Mouse (Mus musculus) hindbrain, embryonic 13.5 days (tissue): ENCODE measurements around the gene Utf1. TPM values are rescaled to one million over a fixed set of nuclear protein-coding genes. Genes with fewer than 3 reads are reported as not detected.
A peak's percentile ranks its signal among the peaks of the same experiment; 100 is the strongest.

ENCODE experiments used
- ATAC-seq: fragments of 200-750 bp; cut with Nextera tagmentation; 2 replicates; pipeline ENCODE4 v1.8.0; 2017; ENCODE audit warnings: moderate TSS enrichment; ENCODE audit not compliant: low FRiP score
- H3K27ac ChIP-seq: fragments of 300-500 bp; sonication (generic); 2 replicates; pipeline ENCODE4 v1.5.1; 2015; ENCODE audit warnings: inconsistent platforms, mild to moderate bottlenecking, moderate library complexity
- H3K27me3 ChIP-seq: fragments of 300-500 bp; sonication (generic); 2 replicates; pipeline ENCODE4 v1.6.1; 2015; ENCODE audit warnings: mild to moderate bottlenecking, inconsistent platforms
- H3K36me3 ChIP-seq: fragments of 300-500 bp; sonication (generic); 2 replicates; pipeline ENCODE4 v1.6.1; 2015; ENCODE audit warnings: mild to moderate bottlenecking, inconsistent platforms
- H3K4me1 ChIP-seq: fragments of 300-500 bp; sonication (generic); replicated peaks from 2 replicates; pipeline ENCODE4 v1.6.1; 2015; ENCODE audit warnings: inconsistent platforms
- H3K4me2 ChIP-seq: fragments of 300-500 bp; sonication (generic); 2 replicates; pipeline ENCODE4 v1.6.1; 2015; ENCODE audit warnings: inconsistent platforms, mild to moderate bottlenecking, moderate library complexity
- H3K4me3 ChIP-seq: fragments of 300-500 bp; sonication (generic); 2 replicates; pipeline ENCODE4 v1.5.1; 2015; ENCODE audit warnings: mild to moderate bottlenecking, inconsistent platforms
- H3K9ac ChIP-seq: fragments of 300-500 bp; sonication (generic); 2 replicates; pipeline ENCODE4 v1.6.1; 2015; ENCODE audit warnings: mild to moderate bottlenecking, inconsistent platforms
- H3K9me3 ChIP-seq: fragments of 300-500 bp; sonication (generic); 2 replicates; pipeline ENCODE4 v1.6.1; 2016; ENCODE audit warnings: inconsistent platforms
- WGBS: fragments of 180-500 bp; shearing (Covaris S2); methylation state at CpG from one replicate; pipeline ENCODE4 v1.1.7; 2015; 5-methylcytosine and 5-hydroxymethylcytosine counted together
- polyA plus RNA-seq: library from polyadenylated mRNA; unstranded; fragments of >200 nt; fragmentation: Nextera tagmentation; extraction: Ambion mirVana; gene quantifications from 2 replicates; pipeline ENCODE4 v1.2.1, GENCODE M21; 2015

Gene Utf1
- polyA plus RNA-seq, 1 experiment from 2014 or later = not detected

DNA sequence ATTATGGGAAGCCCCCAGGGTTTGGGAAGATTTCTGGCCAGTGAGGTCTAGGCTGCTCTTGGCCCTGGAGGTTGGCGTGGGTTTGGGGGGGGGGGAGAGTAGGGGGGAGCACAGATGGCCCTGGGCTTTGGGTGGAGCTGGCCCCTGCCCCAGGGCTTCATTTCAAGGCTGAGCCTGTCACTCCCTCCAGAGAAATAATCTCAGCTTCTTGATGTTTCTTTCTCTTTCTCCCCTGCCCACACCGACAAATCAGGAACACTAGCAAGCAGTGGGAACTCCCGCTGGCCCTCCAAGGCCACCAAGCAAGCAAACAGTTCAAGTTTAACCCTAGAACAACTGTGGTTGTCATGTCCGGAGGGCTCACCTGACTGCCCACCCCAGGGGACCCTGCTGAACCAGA lies 20.2 kb downstream of the Utf1 start:
- no peak overlapping the region for H3K27ac ChIP-seq
- H3K4me1 ChIP-seq = no peaks in the 10 kb centered on the region
- no peaks in the 10 kb centered on the region for H3K36me3 ChIP-seq
- no peak overlapping the region for H3K4me2 ChIP-seq
- WGBS = 62% methylated on average over 4 of the region's 4 CpGs
- no peaks in the 10 kb centered on the region for H3K9me3 ChIP-seq
- no peak overlapping the region for H3K9ac ChIP-seq
- H3K27me3 ChIP-seq = 0 out of 2 replicates have a peak, but pooled peaks cover 1% of the 10 kb centered on the region
- no peak overlapping the region for H3K4me3 ChIP-seq
- no peak for ATAC-seq

DNA sequence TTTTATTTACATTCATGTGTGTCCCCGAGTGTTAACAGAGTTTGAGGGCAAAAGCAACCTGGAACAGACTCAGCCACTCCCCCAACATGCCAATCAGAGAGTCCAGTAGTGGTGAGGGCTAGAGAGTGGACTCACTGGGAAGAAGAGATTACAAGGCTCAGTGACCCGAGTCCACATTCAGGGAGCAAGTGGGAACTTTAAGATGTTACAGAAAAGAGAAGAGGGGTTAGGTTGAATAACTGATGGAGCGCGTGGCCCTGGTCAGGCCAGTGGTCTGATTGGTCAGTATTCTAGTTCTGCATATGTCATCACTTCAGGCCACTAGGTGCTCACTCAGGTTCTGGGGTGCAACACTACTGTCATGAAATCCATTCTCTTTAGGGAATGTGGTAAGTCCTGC lies 23.6 kb downstream of the Utf1 start:
- H3K36me3 ChIP-seq = no peaks in the 10 kb centered on the region
- no peaks in the 10 kb centered on the region for H3K27me3 ChIP-seq
- no peak overlapping the region for H3K9ac ChIP-seq
- ATAC-seq = no peak
- H3K27ac ChIP-seq = no peak overlapping the region
- 12% methylated on average over 4 of the region's 4 CpGs for WGBS
- H3K4me3 ChIP-seq = no peak overlapping the region
- no peaks in the 10 kb centered on the region for H3K4me1 ChIP-seq
- no peak overlapping the region for H3K4me2 ChIP-seq
- no peaks in the 10 kb centered on the region for H3K9me3 ChIP-seq

- 45% methylated on average over 5 of the region's 5 CpGs for WGBS
- H3K9ac ChIP-seq = no peak overlapping the region
- H3K4me3 ChIP-seq = no peak overlapping the region
These were observed 24.8 kb downstream of the Utf1 start for GRCm38 (mm10) chr7:139968428-139968827.

GRCm38 (mm10) chr7:139969348-139970130 lies 25.9 kb downstream of the Utf1 start:
- no peaks in the 10 kb centered on the region for H3K4me1 ChIP-seq
- H3K4me3 ChIP-seq = no peak overlapping the region
- H3K4me2 ChIP-seq = no peak overlapping the region
- ATAC-seq = no peak
- no peaks in the 10 kb centered on the region for H3K9me3 ChIP-seq
- H3K27me3 ChIP-seq = no peaks in the 10 kb centered on the region
- H3K9ac ChIP-seq = no peak overlapping the region
- no peaks in the 10 kb centered on the region for H3K36me3 ChIP-seq
- H3K27ac ChIP-seq = no peak overlapping the region
- WGBS = 35% methylated on average over 10 of the region's 10 CpGs

More at GRCm38 (mm10) chr7:139968428-139968827, 24.8 kb downstream of the Utf1 start:
- Histone ChIP-seq H3K27ac (no peak overlapping the region), H3K36me3 (no peaks in the 10 kb centered on the region), H3K4me2 (no peak overlapping the region), H3K4me1 (no peaks in the 10 kb centered on the region), H3K9me3 (no peaks in the 10 kb centered on the region), H3K27me3 (no peaks in the 10 kb centered on the region)
- no peak for ATAC-seq

GRCm38 (mm10) chr7:139970216-139970919 lies 26.8 kb downstream of the Utf1 start:
- no peak overlapping the region for H3K27ac ChIP-seq
- H3K4me2 ChIP-seq = no peak overlapping the region
- no peak overlapping the region for H3K4me3 ChIP-seq
- H3K9me3 ChIP-seq = no peaks in the 10 kb centered on the region
- no peak overlapping the region for H3K9ac ChIP-seq
- no peaks in the 10 kb centered on the region for H3K36me3 ChIP-seq
- no peaks in the 10 kb centered on the region for H3K27me3 ChIP-seq
- no peaks in the 10 kb centered on the region for H3K4me1 ChIP-seq
- no peak for ATAC-seq
- WGBS = 82% methylated on average over 10 of the region's 10 CpGs

- ATAC-seq = no peak
- Histone ChIP-seq H3K4me2 (no peak overlapping the region), H3K9me3 (no peaks in the 10 kb centered on the region), H3K27me3 (no peaks in the 10 kb centered on the region), H3K36me3 (no peaks in the 10 kb centered on the region), H3K4me1 (no peaks in the 10 kb centered on the region), H3K4me3 (no peak overlapping the region), H3K9ac (no peak overlapping the region), H3K27ac (no peak overlapping the region)
- 87% methylated on average over 5 of the region's 5 CpGs for WGBS
These were observed 27.4 kb downstream of the Utf1 start for GRCm38 (mm10) chr7:139970979-139971378.

DNA sequence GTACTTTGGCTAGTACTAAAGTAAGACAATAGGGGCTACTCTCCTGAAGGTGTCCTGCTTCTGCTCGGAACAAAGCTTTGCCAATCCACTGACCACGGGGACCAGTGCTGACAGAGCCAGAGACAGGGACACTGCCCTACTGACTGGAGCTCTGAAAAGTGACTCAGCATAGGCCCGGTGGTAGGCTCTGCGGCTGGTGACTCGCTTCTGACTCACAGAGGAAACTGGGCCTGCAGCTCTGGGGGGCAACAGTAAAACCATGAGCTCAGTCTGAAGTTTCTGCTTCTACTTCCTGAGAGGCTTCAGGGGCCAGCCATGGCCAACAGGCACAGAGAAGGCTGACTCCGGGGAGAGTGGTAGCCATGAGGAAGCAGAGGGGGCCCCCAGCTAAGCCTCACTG lies 27.8 kb downstream of the Utf1 start:
- Histone ChIP-seq H3K4me1 (no peaks in the 10 kb centered on the region), H3K4me2 (no peak overlapping the region), H3K36me3 (no peaks in the 10 kb centered on the region), H3K9ac (no peak overlapping the region), H3K27ac (no peak overlapping the region), H3K4me3 (no peak overlapping the region), H3K9me3 (no peaks in the 10 kb centered on the region), H3K27me3 (no peaks in the 10 kb centered on the region)
- 77% methylated on average over 6 of the region's 6 CpGs for WGBS
- no peak for ATAC-seq

- H3K4me2 ChIP-seq = no peak overlapping the region
- H3K9me3 ChIP-seq = no peaks in the 10 kb centered on the region
- no peak for ATAC-seq
- no peak overlapping the region for H3K27ac ChIP-seq
- H3K4me3 ChIP-seq = no peak overlapping the region
- no peaks in the 10 kb centered on the region for H3K36me3 ChIP-seq
- peaks cover 2% of the 10 kb centered on the region for H3K4me1 ChIP-seq
- no peak overlapping the region for H3K9ac ChIP-seq
- H3K27me3 ChIP-seq = 0 out of 2 replicates have a peak, but pooled peaks cover 2% of the 10 kb centered on the region
These were observed 29.3 kb downstream of the Utf1 start for GRCm38 (mm10) chr7:139972923-139973331.

DNA sequence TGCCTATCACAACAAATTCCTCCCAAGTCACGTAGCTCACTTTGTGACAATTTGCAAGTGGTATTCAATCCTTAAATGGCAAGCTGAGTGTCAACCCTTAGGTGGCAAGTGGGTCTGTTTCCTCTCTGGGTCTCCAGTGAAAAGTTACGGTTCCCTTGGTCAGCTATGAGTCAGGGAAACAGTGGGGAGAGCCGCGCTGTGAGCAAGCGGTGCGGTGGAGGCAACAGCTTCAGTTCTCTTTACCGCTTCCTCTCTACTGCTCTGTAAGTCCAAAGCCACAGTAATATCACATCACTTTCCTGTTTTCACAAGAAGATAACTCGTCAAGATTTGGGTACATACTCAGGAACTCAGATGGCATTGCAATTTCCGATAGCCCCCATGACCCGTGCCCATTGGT lies 30.7 kb downstream of the Utf1 start:
- H3K4me3 ChIP-seq = no peak overlapping the region
- no peak for ATAC-seq
- H3K27me3 ChIP-seq = 0 out of 2 replicates have a peak, but pooled peaks cover 2% of the 10 kb centered on the region
- H3K27ac ChIP-seq = no peak overlapping the region
- H3K4me2 ChIP-seq = no peak overlapping the region
- peaks cover 11% of the 10 kb centered on the region for H3K4me1 ChIP-seq
- H3K9me3 ChIP-seq = no peaks in the 10 kb centered on the region
- H3K9ac ChIP-seq = no peak overlapping the region
- WGBS = 89% methylated on average over 10 of the region's 10 CpGs
- no peaks in the 10 kb centered on the region for H3K36me3 ChIP-seq

DNA sequence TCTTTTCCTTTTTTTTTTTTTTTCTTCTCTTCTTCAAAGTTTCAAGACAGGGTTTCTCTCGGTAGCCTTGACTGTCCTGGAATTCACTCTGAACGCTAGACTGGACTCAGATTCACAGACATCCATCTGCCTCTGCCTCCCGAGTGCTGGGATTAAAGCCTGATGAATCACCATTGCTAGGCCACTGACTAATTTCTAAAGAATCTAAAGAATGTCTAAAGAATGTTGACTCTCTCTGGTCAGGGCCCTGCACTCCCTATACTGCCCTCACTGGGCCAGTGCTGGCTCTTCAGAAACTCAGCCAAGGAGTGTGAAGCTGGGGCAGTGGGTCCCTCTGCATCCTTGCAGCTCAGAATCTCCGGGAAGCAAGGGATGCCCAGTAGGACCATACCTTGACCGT lies 31.9 kb downstream of the Utf1 start:
- Histone ChIP-seq H3K27me3 (0 out of 2 replicates have a peak, but pooled peaks cover 2% of the 10 kb centered on the region), H3K27ac (no peak overlapping the region), H3K4me2 (no peak overlapping the region), H3K36me3 (no peaks in the 10 kb centered on the region), H3K9ac (no peak overlapping the region), H3K9me3 (no peaks in the 10 kb centered on the region), H3K4me1 (peaks cover 13% of the 10 kb centered on the region), H3K4me3 (no peak overlapping the region)
- ATAC-seq = no peak
- 57% methylated on average over 5 of the region's 5 CpGs for WGBS

DNA sequence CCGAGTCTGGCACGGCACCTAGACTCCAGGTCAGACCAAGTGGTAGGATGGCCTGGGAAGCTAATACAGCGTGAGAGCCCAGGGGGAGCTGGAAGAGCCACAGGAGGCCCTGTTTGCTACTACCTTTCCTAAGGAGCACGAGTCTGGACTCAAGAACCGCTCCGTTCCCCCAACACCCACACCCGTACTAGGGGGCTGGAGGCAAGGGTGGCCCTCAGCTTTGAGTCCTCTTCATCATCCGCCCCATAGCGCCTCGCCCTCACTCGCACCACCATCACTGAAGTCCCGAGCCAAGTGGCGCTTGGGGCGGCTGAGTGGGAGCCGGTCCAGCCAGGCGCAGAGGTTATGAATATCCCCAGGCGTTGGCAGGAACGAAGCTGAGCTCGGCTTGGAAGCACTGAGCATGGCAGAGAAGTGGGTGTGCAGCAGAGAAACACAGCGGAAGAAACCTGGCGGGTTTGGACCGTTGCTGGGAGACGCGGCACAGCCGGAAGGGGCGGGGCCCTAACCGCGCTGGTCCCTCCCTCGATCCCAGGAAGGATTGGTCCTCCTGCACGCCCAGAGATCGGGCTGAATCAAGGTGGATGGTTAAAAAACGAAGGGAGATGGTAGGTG lies 34.8 kb downstream of the Utf1 start, which contains the start of gene 6430531B16Rik:
Gene 6430531B16Rik, minus strand, starts transcription at position 478 of the 615 bp plus-strand sequence.
- Histone ChIP-seq H3K4me1 (peaks cover 13% of the 10 kb centered on the region), H3K9me3 (no peaks in the 10 kb centered on the region), H3K4me2 (peak within 1 kb of the TSS; percentile 86), H3K27ac (peak within 1 kb of the TSS; percentile 55; the same call in 1 of the 2 replicates), H3K9ac (peak within 1 kb of the TSS; percentile 75), H3K4me3 (peak within 1 kb of the TSS; percentile 59), H3K27me3 (0 out of 2 replicates have a peak, but pooled peaks cover 2% of the 10 kb centered on the region), H3K36me3 (peaks cover 4% of the 10 kb centered on the region; the same call in 1 of the 2 replicates)
- ATAC-seq = peak; percentile 96
- 5% methylated on average over 32 of the region's 32 CpGs for WGBS

DNA sequence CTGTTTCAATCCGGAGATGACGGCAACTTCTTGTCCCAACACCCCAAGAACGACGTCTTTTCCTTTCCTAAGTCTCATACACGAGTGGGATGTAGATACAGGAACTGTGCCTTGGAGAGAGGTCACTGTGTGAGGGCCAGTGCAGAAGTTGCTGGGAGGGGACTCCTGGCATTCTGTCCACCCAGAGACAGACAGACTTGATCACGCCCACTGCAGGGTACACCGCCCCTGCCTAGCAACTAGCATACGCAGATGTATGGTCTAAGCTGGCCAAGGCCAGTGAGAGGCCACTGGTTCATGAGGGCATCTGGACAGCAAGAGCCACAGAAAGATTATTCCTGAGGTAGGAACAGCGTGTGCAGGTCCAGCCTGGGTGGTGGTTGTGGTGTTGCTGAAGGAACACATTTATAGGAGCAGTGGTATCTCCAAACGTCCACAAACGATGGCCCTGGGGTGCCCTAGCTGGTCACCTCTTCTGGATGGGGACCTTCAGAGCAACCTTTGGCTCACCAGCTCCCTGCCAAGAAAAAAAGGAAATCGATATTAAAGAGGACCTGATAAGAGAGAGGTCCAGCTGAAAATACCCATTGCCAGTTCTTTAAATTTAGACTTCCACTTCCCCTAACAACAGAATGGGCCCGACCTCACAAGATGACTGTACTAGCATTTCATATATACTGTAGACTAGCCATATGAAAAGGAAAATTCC lies 35.6 kb downstream of the Utf1 start:
- peaks cover 10% of the 10 kb centered on the region for H3K36me3 ChIP-seq
- peak; percentile 69 for ATAC-seq
- H3K27me3 ChIP-seq = 0 out of 2 replicates have a peak, but pooled peaks cover 2% of the 10 kb centered on the region
- no peak overlapping the region for H3K27ac ChIP-seq
- H3K4me1 ChIP-seq = peaks cover 13% of the 10 kb centered on the region
- H3K4me2 ChIP-seq = peak overlapping the region; percentile 86
- H3K9me3 ChIP-seq = no peaks in the 10 kb centered on the region
- WGBS = 49% methylated on average over 13 of the region's 13 CpGs
- H3K4me3 ChIP-seq = peak overlapping the region; percentile 59
- peak overlapping the region; percentile 75 for H3K9ac ChIP-seq
